Mouse (Mus musculus): Measurements from ENCODE around the gene Ksr2.
"Not testable (repeated sequence)": the region's sequence is repeated elsewhere in the genome, so short reads cannot be mapped to it uniquely, and the experiment has no call there.

The Ksr2 gene

DNA sequence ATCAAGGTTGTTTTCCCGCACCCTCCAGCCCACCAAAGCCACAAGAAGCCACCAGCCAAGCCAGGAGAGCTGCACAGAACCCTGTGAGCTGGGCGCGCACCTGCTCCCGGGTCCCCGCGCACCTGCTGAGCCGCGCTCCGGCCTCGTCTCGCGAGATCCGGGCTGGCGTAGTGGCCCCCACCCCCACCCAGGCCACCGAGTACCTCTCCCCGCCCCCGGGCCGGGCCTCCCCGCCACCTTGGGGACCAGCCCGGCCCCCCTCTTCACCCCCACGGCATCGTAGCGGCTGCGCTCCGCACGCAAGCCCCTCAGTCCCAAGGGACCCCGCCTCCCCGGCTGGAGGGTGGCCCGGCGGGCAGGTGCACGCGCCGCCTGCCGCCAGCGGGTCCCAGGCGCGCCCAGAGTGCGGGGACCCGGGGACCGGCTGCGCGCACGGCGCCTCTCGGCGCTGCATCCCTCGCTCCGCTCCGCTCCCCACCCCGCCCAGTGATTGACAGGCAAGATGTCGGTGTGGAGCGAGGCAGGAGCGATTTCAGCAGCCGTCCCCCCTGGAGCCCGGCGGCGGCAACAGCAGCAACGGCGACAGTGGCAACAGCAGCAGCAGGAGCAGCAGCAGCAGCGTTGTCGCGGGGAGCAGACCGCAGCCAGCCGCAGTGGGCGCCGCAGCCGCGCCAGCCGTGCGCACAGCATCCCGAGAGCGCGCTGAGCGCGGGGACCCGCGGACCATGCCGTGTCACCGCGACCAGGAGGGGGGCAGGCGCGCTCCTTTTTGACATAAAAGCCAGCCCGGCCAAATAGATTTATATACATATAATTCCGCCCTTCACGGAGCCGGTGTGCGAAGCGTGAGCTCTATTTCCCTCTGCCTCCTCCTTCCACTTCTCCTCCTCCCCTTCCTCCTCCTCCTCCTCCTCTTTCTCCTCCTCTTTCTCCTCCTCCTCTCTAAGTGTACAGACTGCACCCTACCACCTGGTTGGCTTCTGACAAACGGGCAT, at the start of gene Ksr2:
TSS of gene Ksr2 (plus strand) at position 494 of the 995 bp plus-strand sequence.
- peak; percentile 69 to 70 for DNase-seq (ENCODE audit: low spot score in 2 of 2)

- DNase-seq (ENCODE audit: low spot score in 2 of 2) = no peak
Observed at GRCm38 (mm10) chr5:117364821-117365220, 49.0 kb upstream of the Ksr2 start.

- no peak for DNase-seq (ENCODE audit: low spot score in 2 of 2)
Observed at GRCm38 (mm10) chr5:117365904-117366561, 47.8 kb upstream of the Ksr2 start.

DNA sequence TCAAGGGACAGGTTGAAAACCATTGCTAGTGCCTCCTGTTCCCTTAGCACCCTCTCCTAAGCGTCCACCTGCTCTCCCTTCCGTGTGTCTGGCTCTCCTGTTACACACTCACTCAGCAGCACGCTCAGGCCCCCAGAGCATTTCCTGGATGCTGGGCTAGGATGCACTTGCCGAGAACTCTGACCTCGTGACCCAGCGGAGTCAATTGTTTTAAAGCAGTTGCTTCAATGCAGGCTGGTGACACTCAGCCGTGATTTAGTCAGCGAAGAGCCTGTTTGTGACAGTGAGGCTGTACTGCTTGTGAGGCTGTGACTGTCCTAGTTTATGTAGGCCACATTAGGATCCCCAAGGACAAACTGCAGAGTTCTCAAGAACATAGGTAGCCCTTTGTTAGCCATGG, 46.6 kb upstream of the Ksr2 start:
- no peak for DNase-seq (ENCODE audit: low spot score in 2 of 2)

DNA sequence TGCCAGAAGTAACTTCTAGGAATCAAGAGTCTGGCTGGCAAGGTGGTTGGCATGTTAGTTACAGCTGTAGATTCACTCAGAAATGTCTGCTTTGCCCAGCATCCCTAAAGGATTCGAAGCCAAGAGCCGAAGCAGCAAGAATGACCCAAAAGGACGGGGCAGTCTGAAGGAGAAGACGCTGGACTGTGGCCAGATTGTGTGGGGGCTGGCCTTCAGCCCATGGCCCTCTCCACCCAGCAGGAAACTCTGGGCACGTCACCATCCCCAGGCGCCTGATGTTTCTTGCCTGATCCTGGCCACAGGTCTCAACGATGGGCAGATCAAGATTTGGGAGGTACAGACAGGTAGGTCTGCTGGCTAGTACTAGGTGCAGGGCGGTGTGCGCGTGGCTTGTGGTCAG, 43.2 kb upstream of the Ksr2 start:
- DNase-seq (ENCODE audit: low spot score in 2 of 2) = no peak

GRCm38 (mm10) chr5:117373418-117373817, 40.4 kb upstream of the Ksr2 start:
- DNase-seq (ENCODE audit: low spot score in 2 of 2) = no peak

- DNase-seq (ENCODE audit: low spot score in 2 of 2) = peak; percentile 35 to 54
Observed at GRCm38 (mm10) chr5:117374372-117375049, 39.3 kb upstream of the Ksr2 start.

- peak; percentile 59 to 69 for DNase-seq (ENCODE audit: low spot score in 2 of 2)
Observed at GRCm38 (mm10) chr5:117376331-117376761, 37.5 kb upstream of the Ksr2 start.

- not testable (repeated sequence) for DNase-seq (ENCODE audit: low spot score in 2 of 2)
Observed at GRCm38 (mm10) chr5:117377731-117378130, 36.1 kb upstream of the Ksr2 start.

- no peak for DNase-seq (ENCODE audit: low spot score in 2 of 2)
Observed at GRCm38 (mm10) chr5:117380199-117380598, 33.6 kb upstream of the Ksr2 start.

- DNase-seq (ENCODE audit: low spot score in 2 of 2) = no peak
Observed at GRCm38 (mm10) chr5:117381785-117382184, 32.0 kb upstream of the Ksr2 start.

- no peak for DNase-seq (ENCODE audit: low spot score in 2 of 2)
Observed at GRCm38 (mm10) chr5:117383198-117383597, 30.6 kb upstream of the Ksr2 start.

DNA sequence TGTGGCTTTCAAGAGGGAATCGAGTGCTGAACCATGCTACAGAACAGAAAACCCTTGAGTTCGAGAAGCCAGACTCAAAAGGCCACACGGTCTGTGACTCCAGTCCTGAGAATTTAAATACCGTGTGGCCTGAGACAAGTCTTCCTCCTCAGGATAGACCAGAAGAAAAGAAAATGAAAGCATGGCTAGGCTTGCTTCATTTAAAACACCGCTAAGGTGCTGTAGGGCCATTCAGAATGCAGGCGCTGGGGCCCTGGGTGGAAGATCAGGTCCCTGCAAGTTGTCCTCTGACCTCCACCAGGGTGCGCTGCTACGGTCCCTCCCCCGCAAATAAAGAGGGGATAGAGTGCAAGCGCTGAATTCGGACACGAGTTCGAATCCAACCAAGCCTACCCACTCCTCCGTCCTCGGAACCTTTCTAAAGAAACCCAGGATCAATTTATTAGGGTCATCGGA, 25.5 kb upstream of the Ksr2 start:
- DNase-seq (ENCODE audit: low spot score in 2 of 2) = no peak

DNA sequence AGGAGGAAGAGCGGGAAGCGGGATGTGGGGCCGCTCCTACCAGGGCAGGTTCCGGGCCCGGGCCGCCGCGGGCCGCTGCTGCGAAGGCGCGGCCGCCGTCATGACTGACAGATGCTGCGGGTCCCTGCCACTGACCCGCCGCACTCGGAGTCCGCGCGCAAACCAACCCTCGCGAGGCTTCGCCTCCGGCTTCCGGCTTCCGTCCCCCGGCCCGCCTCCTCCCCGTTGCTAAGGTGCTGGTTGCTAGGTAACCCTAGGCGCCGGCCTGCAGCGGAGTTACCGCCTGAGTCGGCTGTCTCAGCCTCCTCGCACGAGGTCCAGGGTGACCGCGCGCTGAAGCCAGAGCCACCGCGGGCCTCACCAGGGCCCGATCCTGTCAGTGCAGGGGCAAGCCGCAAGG, 24.9 kb upstream of the Ksr2 start, which contains the start of gene Rfc5:
TSS of gene Rfc5 (minus strand) at position 171 of the 400 bp plus-strand sequence.
- peak; percentile 90 to 91 for DNase-seq (ENCODE audit: low spot score in 2 of 2)

DNA sequence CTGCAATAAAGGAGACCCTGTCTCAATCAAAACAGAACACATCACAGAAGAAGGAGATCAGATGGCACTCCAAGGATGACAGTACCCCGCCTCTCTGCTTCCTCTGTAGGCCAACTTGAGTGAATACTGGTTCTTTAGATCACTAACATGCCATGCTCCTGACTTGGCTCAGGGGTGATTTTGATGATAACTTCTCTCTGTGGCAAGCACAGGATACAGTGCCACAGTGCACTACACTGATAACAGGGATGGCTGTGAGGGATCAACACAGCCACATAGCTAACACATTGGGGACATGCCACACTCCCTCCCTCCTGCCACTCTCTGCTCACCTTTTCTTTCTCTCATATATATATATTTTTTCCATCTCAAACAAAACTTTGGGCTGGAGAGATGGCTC, 22.9 kb upstream of the Ksr2 start:
- no peak for DNase-seq (ENCODE audit: low spot score in 2 of 2)

GRCm38 (mm10) chr5:117395834-117396233, 18.0 kb upstream of the Ksr2 start:
- DNase-seq (ENCODE audit: low spot score in 2 of 2) = no peak

DNA sequence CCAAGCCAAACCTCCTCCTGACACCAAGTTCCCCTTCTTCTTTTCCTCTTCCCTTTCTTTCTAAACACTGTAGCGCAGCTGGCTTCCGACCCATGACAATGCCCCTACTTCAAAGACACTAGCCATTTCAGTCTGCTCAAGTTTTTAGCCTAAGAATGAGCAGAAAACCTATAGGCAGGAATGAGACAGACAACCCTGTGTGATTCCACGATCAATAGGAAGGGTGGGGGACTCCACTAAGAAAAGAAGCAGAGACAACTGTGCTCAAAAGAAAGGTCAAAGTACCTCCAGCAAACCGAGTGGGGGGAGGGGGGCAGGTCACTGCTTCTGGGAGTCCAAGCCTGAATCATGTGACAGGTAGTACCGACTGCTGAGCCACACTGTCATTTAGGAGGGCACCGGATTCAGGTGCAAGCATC, 17.2 kb upstream of the Ksr2 start:
- DNase-seq (ENCODE audit: low spot score in 2 of 2) = no peak

DNA sequence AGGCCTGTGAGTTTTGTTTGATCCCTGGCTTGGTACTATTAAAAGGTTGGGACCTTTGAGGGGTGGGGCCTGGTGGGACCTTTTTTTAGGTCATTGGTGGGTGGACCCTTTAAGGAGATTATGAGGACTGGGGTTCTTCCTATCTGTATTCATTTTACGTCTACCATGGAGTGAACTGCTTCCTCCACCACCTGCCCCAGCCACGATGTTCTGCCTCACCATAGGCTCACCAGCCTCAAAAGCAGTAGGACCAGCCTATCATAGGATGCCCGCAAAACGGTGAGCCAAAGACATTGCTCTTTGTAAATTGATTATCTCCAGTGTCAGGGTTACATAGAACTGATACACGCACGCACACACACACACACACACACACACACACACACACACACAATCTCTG, 16.4 kb upstream of the Ksr2 start:
- no peak for DNase-seq (ENCODE audit: low spot score in 2 of 2)

- DNase-seq (ENCODE audit: low spot score in 2 of 2) = no peak
Observed at GRCm38 (mm10) chr5:117398007-117398550, 15.7 kb upstream of the Ksr2 start.

GRCm38 (mm10) chr5:117399281-117399680, 14.5 kb upstream of the Ksr2 start:
- DNase-seq (ENCODE audit: low spot score in 2 of 2) = no peak

DNA sequence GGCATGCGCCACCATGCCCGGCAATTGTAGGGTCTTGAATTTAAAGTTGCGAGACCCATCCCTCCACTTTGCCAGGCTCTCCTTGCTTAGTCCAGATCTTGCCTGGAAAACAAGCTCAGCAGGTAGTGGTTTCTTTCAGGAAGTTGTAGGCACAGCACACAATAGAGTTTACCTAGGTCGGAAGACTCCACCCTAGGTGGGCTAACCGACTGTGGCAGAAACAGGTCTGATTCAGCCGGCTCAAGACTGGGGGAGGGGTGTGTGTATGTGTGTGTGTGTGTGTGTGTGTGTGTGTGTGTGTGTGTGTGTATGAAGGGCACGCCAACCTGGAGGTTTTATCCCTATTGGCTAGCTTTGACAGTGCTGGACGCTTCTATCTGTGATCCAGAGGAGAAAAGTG, 10.2 kb upstream of the Ksr2 start:
- DNase-seq (ENCODE audit: low spot score in 2 of 2) = no peak

DNA sequence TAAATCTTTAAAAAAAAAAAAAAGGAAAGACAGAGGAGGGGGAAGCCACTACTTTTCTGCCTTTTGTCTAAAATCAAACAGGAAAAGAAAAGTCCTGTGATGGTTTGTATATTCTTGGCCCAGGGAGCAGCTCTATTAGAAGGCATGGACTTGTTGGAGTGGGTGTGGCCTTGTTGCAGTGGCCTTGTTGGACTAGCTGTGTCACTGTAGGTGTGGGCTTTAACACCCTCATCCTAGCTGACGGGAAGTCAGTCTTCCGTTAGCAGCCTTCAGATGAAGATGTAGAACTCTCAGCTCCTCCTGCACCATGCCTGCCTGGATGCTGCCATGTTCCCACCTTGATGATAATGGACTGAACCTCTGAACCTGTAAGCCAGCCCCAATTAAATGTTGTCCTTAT, 9.1 kb upstream of the Ksr2 start:
- not testable (repeated sequence) for DNase-seq (ENCODE audit: low spot score in 2 of 2)

Measured in right cerebral cortex, postnatal 36 days (tissue).